Mouse (Mus musculus) midbrain, embryonic 15.5 days (tissue): ENCODE measurements around the gene Gm8994. TPM values are rescaled to one million over a fixed set of nuclear protein-coding genes. Genes with fewer than 3 reads are reported as not detected.
A peak's percentile ranks its signal among the peaks of the same experiment; 100 is the strongest.
"Not testable (repeated sequence)": the region's sequence is repeated elsewhere in the genome, so short reads cannot be mapped to it uniquely, and the experiment has no call there.

ENCODE experiments used
- ATAC-seq: fragments of 200-750 bp; cut with Nextera tagmentation; replicated peaks from 2 replicates; pipeline ENCODE4 v1.8.0; 2017; ENCODE audit warnings: moderate TSS enrichment
- H3K27ac ChIP-seq: fragments of 300-500 bp; sonication (generic); 2 replicates; pipeline ENCODE4 v1.5.1; 2015; ENCODE audit warnings: mild to moderate bottlenecking, inconsistent platforms
- H3K27me3 ChIP-seq: fragments of 300-500 bp; sonication (generic); replicated peaks from 2 replicates; pipeline ENCODE4 v1.6.1; 2015; ENCODE audit warnings: inconsistent platforms
- H3K36me3 ChIP-seq: fragments of 300-500 bp; sonication (generic); replicated peaks from 2 replicates; pipeline ENCODE4 v1.6.1; 2015; ENCODE audit warnings: inconsistent platforms
- H3K4me1 ChIP-seq: fragments of 300-500 bp; sonication (generic); 2 replicates; pipeline ENCODE4 v1.6.1; 2015; ENCODE audit warnings: inconsistent platforms
- H3K4me2 ChIP-seq: fragments of 300-500 bp; sonication (generic); 2 replicates; pipeline ENCODE4 v1.6.1; 2015; ENCODE audit warnings: inconsistent platforms, mild to moderate bottlenecking, moderate library complexity
- H3K4me3 ChIP-seq: fragments of 300-500 bp; sonication (generic); 2 replicates; pipeline ENCODE4 v1.5.1; 2015; ENCODE audit warnings: mild to moderate bottlenecking, inconsistent platforms
- H3K9ac ChIP-seq: fragments of 300-500 bp; sonication (generic); 2 replicates; pipeline ENCODE4 v1.6.1; 2015; ENCODE audit warnings: mild to moderate bottlenecking, inconsistent platforms
- H3K9me3 ChIP-seq: fragments of 300-500 bp; sonication (generic); 2 replicates; pipeline ENCODE4 v1.6.1; 2016; ENCODE audit warnings: inconsistent platforms
- WGBS: fragments of 180-500 bp; shearing (Covaris S2); methylation state at CpG from one replicate; pipeline ENCODE4 v1.1.7; 2015; ENCODE audit warnings: mixed read lengths; 5-methylcytosine and 5-hydroxymethylcytosine counted together
- polyA plus RNA-seq: library from polyadenylated mRNA; unstranded; fragments of >200 nt; fragmentation: Nextera tagmentation; extraction: Ambion mirVana; gene quantifications from 2 replicates; pipeline ENCODE4 v1.2.1, GENCODE M21; 2015

The Gm8994 gene
- not detected in 2 replicates for polyA plus RNA-seq

DNA sequence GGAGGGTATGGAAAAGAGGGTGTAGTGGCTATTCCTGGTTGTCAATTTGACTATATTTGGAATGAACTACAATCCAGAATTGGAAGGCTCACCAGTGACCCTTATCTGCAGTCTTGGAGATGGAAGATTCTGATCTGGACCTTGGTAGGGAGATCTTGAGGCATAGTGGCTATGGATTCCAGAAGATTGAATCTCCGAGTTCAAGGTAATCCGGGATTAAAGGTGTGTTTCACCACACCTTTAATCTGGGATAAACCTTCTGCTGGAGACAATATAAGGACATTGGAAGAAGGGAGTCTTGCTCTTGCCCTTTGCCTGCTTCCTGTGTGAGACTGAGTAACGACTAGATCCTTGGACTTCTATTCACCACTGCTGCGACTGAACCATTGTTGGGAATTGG is at the start of gene Gm8994:
TSS of gene Gm8994 (plus strand) at position 301 of the 400 bp plus-strand sequence.
- not testable (repeated sequence) for H3K4me1 ChIP-seq, H3K36me3 ChIP-seq, H3K4me3 ChIP-seq, H3K27me3 ChIP-seq, H3K27ac ChIP-seq, H3K9me3 ChIP-seq, H3K9ac ChIP-seq, H3K4me2 ChIP-seq, ATAC-seq
- 96% methylated on average over 4 of the region's 4 CpGs for WGBS

GRCm38 (mm10) chr6:136277685-136278084 is 49.7 kb upstream of the Gm8994 start:
- no peak for ATAC-seq
- Histone ChIP-seq H3K36me3 (no peaks in the 10 kb centered on the region), H3K9ac (no peak overlapping the region), H3K27me3 (no peaks in the 10 kb centered on the region), H3K4me3 (no peak overlapping the region), H3K27ac (no peak overlapping the region), H3K4me1 (no peaks in the 10 kb centered on the region), H3K9me3 (no peaks in the 10 kb centered on the region), H3K4me2 (no peak overlapping the region)
- WGBS: 89% methylated on average over 4 of the region's 4 CpGs

GRCm38 (mm10) chr6:136284565-136284964 is 42.8 kb upstream of the Gm8994 start:
- H3K4me2 ChIP-seq: no peak overlapping the region
- no peaks in the 10 kb centered on the region for H3K4me1 ChIP-seq
- no peak overlapping the region for H3K9ac ChIP-seq
- no peak for ATAC-seq
- H3K9me3 ChIP-seq: no peaks in the 10 kb centered on the region
- no peak overlapping the region for H3K4me3 ChIP-seq
- no peaks in the 10 kb centered on the region for H3K36me3 ChIP-seq
- no peak overlapping the region for H3K27ac ChIP-seq
- no peaks in the 10 kb centered on the region for H3K27me3 ChIP-seq
- 79% methylated on average over 8 of the region's 8 CpGs for WGBS

- ATAC-seq: no peak
- no peak overlapping the region for H3K9ac ChIP-seq
- no peaks in the 10 kb centered on the region for H3K36me3 ChIP-seq
- H3K9me3 ChIP-seq: no peaks in the 10 kb centered on the region
- H3K4me3 ChIP-seq: no peak overlapping the region
- H3K4me1 ChIP-seq: no peaks in the 10 kb centered on the region
- H3K27me3 ChIP-seq: no peaks in the 10 kb centered on the region
- WGBS: 72% methylated on average over 11 of the region's 11 CpGs
- no peak overlapping the region for H3K4me2 ChIP-seq
- H3K27ac ChIP-seq: no peak overlapping the region
Observed at GRCm38 (mm10) chr6:136286180-136286579, 41.2 kb upstream of the Gm8994 start.

GRCm38 (mm10) chr6:136286589-136286988 is 40.8 kb upstream of the Gm8994 start:
- H3K4me3 ChIP-seq: no peak overlapping the region
- ATAC-seq: no peak
- no peaks in the 10 kb centered on the region for H3K27me3 ChIP-seq
- H3K4me2 ChIP-seq: no peak overlapping the region
- no peaks in the 10 kb centered on the region for H3K9me3 ChIP-seq
- WGBS: 45% methylated on average over 4 of the region's 4 CpGs
- H3K27ac ChIP-seq: no peak overlapping the region
- no peaks in the 10 kb centered on the region for H3K36me3 ChIP-seq
- H3K4me1 ChIP-seq: no peaks in the 10 kb centered on the region
- no peak overlapping the region for H3K9ac ChIP-seq

GRCm38 (mm10) chr6:136291424-136291823 is 35.9 kb upstream of the Gm8994 start:
- no peak overlapping the region for H3K4me3 ChIP-seq
- H3K4me1 ChIP-seq: no peaks in the 10 kb centered on the region
- no peaks in the 10 kb centered on the region for H3K36me3 ChIP-seq
- no peaks in the 10 kb centered on the region for H3K27me3 ChIP-seq
- no peak overlapping the region for H3K4me2 ChIP-seq
- no peak for ATAC-seq
- H3K9ac ChIP-seq: no peak overlapping the region
- WGBS: 93% methylated on average over 3 of the region's 3 CpGs
- H3K27ac ChIP-seq: no peak overlapping the region
- H3K9me3 ChIP-seq: no peaks in the 10 kb centered on the region

DNA sequence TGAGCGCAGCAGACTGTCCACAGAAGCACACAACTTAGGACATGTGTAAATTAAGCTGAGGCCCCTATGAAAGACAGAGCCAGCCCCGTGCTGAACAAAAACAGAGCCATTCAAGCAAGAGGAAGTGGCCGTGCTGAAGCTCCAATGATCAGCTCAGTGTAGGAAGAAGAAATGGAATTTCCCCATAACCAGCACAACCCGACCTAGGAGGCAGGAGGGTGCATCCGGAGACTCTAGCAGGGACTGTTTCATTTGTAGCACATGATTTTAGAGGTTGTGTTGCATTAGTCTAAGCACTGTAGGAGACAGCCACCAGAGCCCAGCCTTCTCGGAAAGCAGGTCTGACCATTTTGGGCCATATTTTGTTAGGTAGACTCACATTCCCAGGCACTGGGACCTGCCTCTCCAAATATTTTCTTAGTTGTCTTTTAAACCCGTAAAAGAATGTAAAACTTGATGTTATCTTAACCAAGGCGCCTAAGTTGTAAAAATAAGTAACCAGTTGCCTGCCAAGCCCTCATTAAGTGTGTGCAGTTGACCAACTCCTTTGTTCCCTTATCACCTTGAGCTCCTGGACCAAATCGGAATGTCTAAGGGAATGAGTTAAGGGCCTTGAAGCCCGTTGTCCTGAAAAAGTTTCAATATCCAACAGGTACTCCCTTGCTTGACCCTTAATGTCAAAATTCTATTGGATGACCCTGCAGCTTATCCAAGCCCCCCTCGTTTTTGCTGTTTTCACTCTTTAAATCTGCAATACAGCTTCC is 35.2 kb upstream of the Gm8994 start:
- no peak for ATAC-seq
- H3K9me3 ChIP-seq: no peaks in the 10 kb centered on the region
- H3K36me3 ChIP-seq: no peaks in the 10 kb centered on the region
- H3K4me3 ChIP-seq: no peak overlapping the region
- H3K9ac ChIP-seq: no peak overlapping the region
- WGBS: 81% methylated on average over 11 of the region's 11 CpGs
- no peak overlapping the region for H3K4me2 ChIP-seq
- H3K27me3 ChIP-seq: no peaks in the 10 kb centered on the region
- no peak overlapping the region for H3K27ac ChIP-seq
- no peaks in the 10 kb centered on the region for H3K4me1 ChIP-seq

GRCm38 (mm10) chr6:136293700-136294099 is 33.6 kb upstream of the Gm8994 start:
- no peaks in the 10 kb centered on the region for H3K9me3 ChIP-seq
- no peak overlapping the region for H3K27ac ChIP-seq
- H3K4me1 ChIP-seq: no peaks in the 10 kb centered on the region
- H3K36me3 ChIP-seq: no peaks in the 10 kb centered on the region
- 92% methylated on average over 6 of the region's 6 CpGs for WGBS
- H3K4me2 ChIP-seq: no peak overlapping the region
- no peak overlapping the region for H3K9ac ChIP-seq
- H3K27me3 ChIP-seq: no peaks in the 10 kb centered on the region
- no peak for ATAC-seq
- no peak overlapping the region for H3K4me3 ChIP-seq

DNA sequence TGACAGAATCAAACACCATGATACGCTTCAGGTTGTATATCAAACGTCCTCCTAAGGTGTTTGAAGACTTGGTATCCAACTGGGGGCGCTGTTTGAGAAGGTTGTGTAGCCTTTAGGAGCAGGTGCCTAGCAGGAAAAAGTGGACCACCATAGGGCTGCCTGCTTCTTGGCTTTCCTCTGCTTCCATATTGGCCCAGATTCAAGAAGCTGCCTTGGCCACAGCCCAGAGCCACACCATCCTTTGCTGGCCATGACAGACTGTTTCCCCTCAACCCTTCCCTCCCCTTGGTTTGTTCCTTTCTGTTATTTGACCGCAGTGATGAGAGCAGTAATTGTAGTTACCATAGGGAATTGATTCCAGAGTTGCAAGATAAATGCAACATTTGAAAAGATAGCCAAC is 31.5 kb upstream of the Gm8994 start:
- Histone ChIP-seq H3K9ac (no peak overlapping the region), H3K27me3 (no peaks in the 10 kb centered on the region), H3K4me2 (no peak overlapping the region), H3K4me3 (no peak overlapping the region), H3K9me3 (no peaks in the 10 kb centered on the region), H3K36me3 (no peaks in the 10 kb centered on the region), H3K27ac (no peak overlapping the region), H3K4me1 (no peaks in the 10 kb centered on the region)
- 76% methylated on average over 4 of the region's 4 CpGs for WGBS
- ATAC-seq: no peak

DNA sequence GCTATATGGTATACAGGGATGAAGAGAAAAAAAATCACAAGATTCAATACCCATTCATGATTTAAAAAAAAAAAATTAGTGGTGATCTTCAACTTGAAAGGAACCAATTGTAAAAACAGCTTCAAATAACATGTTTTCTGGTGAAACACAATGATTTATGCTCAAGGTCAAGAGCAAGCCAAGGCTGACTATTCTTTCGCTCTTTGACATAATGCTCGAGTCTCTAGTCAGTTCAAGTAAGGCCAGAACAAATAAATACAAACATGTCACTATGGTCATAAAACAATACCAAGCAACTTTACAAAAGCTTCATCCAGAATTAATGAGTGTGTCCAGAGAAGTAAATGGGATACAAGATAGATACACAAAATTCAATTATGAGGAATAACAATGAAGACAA is 31.1 kb upstream of the Gm8994 start:
- no peak overlapping the region for H3K4me2 ChIP-seq
- no peak for ATAC-seq
- no peak overlapping the region for H3K27ac ChIP-seq
- no peak overlapping the region for H3K9ac ChIP-seq
- H3K9me3 ChIP-seq: no peaks in the 10 kb centered on the region
- H3K27me3 ChIP-seq: no peaks in the 10 kb centered on the region
- H3K4me3 ChIP-seq: no peak overlapping the region
- WGBS: 91% methylated on average over 2 of the region's 2 CpGs
- no peaks in the 10 kb centered on the region for H3K4me1 ChIP-seq
- H3K36me3 ChIP-seq: no peaks in the 10 kb centered on the region

- no peak overlapping the region for H3K9ac ChIP-seq
- H3K4me2 ChIP-seq: no peak overlapping the region
- H3K27ac ChIP-seq: no peak overlapping the region
- no peaks in the 10 kb centered on the region for H3K36me3 ChIP-seq
- no peak for ATAC-seq
- peaks cover 7% of the 10 kb centered on the region for H3K4me1 ChIP-seq
- no peak overlapping the region for H3K4me3 ChIP-seq
- no peaks in the 10 kb centered on the region for H3K9me3 ChIP-seq
- no peaks in the 10 kb centered on the region for H3K27me3 ChIP-seq
Observed at GRCm38 (mm10) chr6:136303514-136303913, 23.8 kb upstream of the Gm8994 start.

GRCm38 (mm10) chr6:136304369-136304988 is 22.9 kb upstream of the Gm8994 start:
- no peaks in the 10 kb centered on the region for H3K9me3 ChIP-seq
- H3K4me2 ChIP-seq: no peak overlapping the region
- H3K4me3 ChIP-seq: no peak overlapping the region
- no peak overlapping the region for H3K9ac ChIP-seq
- no peaks in the 10 kb centered on the region for H3K27me3 ChIP-seq
- H3K36me3 ChIP-seq: no peaks in the 10 kb centered on the region
- peaks cover 7% of the 10 kb centered on the region for H3K4me1 ChIP-seq
- H3K27ac ChIP-seq: peak overlapping the region; percentile 26; the same call in 1 of the 2 replicates
- 0 out of 2 replicates have a peak, but pooled peaks have one; percentile 50 for ATAC-seq
- 59% methylated on average over 11 of the region's 11 CpGs for WGBS

DNA sequence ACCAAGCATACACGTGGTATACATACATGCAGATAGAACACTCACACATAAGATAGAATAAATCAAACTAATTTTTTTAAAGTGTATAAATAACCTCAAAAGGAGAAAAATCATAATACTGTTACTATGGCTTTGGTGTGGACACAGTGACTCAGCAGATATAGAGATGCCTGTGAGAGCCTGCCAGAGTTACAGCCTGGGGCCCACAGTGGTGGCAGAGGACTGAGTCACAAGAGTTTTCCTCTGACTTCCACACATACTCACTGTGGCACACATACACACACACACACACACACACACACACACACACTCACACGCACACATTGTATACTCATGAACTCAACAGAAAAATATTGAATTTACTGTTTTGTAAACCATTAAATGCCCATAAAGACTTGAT is 17.9 kb upstream of the Gm8994 start:
- Histone ChIP-seq H3K4me1 (peaks cover 3% of the 10 kb centered on the region; the same call in 1 of the 2 replicates), H3K36me3 (no peaks in the 10 kb centered on the region), H3K27me3 (no peaks in the 10 kb centered on the region), H3K4me3 (no peak overlapping the region), H3K9me3 (no peaks in the 10 kb centered on the region), H3K27ac (no peak overlapping the region), H3K4me2 (no peak overlapping the region), H3K9ac (no peak overlapping the region)
- 92% methylated on average over 2 of the region's 2 CpGs for WGBS
- ATAC-seq: no peak
